Mouse (Mus musculus): ENCODE measurements at regions not wholly inside any gene's neighbourhood (a gene's known extent, or its start where the extent isn't known, plus 50 kb on each side); places are given as distances from the start of the nearest gene placed in this dataset.

- no peak for TF ChIP-seq CTCF (conservative IDR thresholded peaks at IDR 0.05; ENCODE audit: low read length)
- no peak for TF ChIP-seq NANOG (IDR thresholded peaks at IDR 0.05; ENCODE audit: borderline replicate concordance, low read length)
- TF ChIP-seq POU5F1 (IDR thresholded peaks at IDR 0.05; ENCODE audit: borderline replicate concordance, low read length): no peak
Observed at GRCm38 (mm10) chr14:76258626-76259025, 147.9 kb downstream of the Nufip1 start.

Data from E14TG2a.4 (cell line).